Mouse (Mus musculus) heart, adult 2 months (tissue): ENCODE measurements around the gene Tox2.

Experiments used
- CTCF ChIP-seq: fragments of 200-600 bp; IDR thresholded peaks from 2 replicates; pipeline ENCODE4 v1.8.1; 2022; ENCODE audit warnings: antibody characterized with exemption, mild to moderate bottlenecking, moderate library complexity
- EP300 ChIP-seq: fragments of 200-500 bp; IDR thresholded peaks from 2 replicates; pipeline ENCODE4 v1.6.1; 2011; ENCODE audit warnings: low read depth, low read length, control low read depth; ENCODE audit not compliant: insufficient read depth
- POLR2A ChIP-seq: fragments of 200-500 bp; IDR thresholded peaks from 2 replicates; pipeline ENCODE4 v1.6.1; 2011; ENCODE audit warnings: mild to moderate bottlenecking, low read depth, low read length, control low read depth; ENCODE audit not compliant: insufficient read depth

DNA sequence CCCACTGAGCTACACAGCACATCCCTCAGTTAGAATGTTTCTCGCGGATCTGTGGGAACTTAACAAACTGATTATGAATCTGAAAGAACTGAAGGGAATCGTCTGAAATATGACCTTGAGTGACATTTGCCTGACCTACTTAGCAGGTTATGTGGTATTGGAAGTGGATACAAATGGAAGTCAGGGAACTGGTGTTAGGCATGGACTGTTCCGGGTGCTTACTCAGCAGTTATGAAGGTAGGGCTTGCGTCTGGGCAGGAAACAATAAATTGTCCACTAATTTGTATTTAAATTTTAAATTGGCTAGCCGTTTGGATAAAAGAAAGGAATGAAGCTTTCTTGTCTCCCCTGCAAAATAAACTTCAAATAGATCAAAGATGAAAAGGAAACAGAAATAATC is 10.4 kb upstream of the Tox2 start:
- no peak for TF ChIP-seq CTCF
- no peak for TF ChIP-seq EP300
- TF ChIP-seq POLR2A: no peak
